Mouse (Mus musculus): ENCODE results near the gene Dis3.
A peak's percentile ranks its signal among the peaks of the same experiment; 100 is the strongest.
"Not testable (repeated sequence)": the region's sequence is repeated elsewhere in the genome, so short reads cannot be mapped to it uniquely, and the experiment has no call there.

Dis3 gene

GRCm38 (mm10) chr14:99060616-99061015 is 39.0 kb downstream of the Dis3 start:
- no peak for DNase-seq (ENCODE audit: low spot score)

GRCm38 (mm10) chr14:99058959-99059586 is 40.5 kb downstream of the Dis3 start:
- DNase-seq (ENCODE audit: low spot score): no peak

- peak; percentile 11 for DNase-seq (ENCODE audit: low spot score)
These were observed 52.8 kb downstream of the Dis3 start for GRCm38 (mm10) chr14:99046782-99047181.

- peak; percentile 92 for DNase-seq (ENCODE audit: low spot score)
These were observed 53.4 kb downstream of the Dis3 start, which contains the start of the genes Mzt1 and Bora for GRCm38 (mm10) chr14:99046031-99046781. Gene Mzt1 (minus strand): TSS chr14:99046134. Gene Bora (plus strand): TSS chr14:99046222.

GRCm38 (mm10) chr14:99045378-99046030 is 54.1 kb downstream of the Dis3 start:
- DNase-seq (ENCODE audit: low spot score): peak; percentile 17

GRCm38 (mm10) chr14:99044718-99045117 is 54.9 kb downstream of the Dis3 start:
- DNase-seq (ENCODE audit: low spot score): no peak

GRCm38 (mm10) chr14:99044096-99044495 is 55.5 kb downstream of the Dis3 start:
- DNase-seq (ENCODE audit: low spot score): no peak

- no peak for DNase-seq (ENCODE audit: low spot score)
These were observed 56.1 kb downstream of the Dis3 start for GRCm38 (mm10) chr14:99043499-99043898.

GRCm38 (mm10) chr14:99041416-99041815 is 58.2 kb downstream of the Dis3 start:
- no peak for DNase-seq (ENCODE audit: low spot score)

- DNase-seq (ENCODE audit: low spot score): not testable (repeated sequence)
These were observed 60.3 kb downstream of the Dis3 start for GRCm38 (mm10) chr14:99039308-99039707.

GRCm38 (mm10) chr14:99037703-99038102 is 61.9 kb downstream of the Dis3 start:
- DNase-seq (ENCODE audit: low spot score): no peak

GRCm38 (mm10) chr14:99036039-99036438 is 63.5 kb downstream of the Dis3 start:
- DNase-seq (ENCODE audit: low spot score): no peak

- not testable (repeated sequence) for DNase-seq (ENCODE audit: low spot score)
These were observed 64.7 kb downstream of the Dis3 start for GRCm38 (mm10) chr14:99034851-99035250.

- DNase-seq (ENCODE audit: low spot score): no peak
These were observed 67.0 kb downstream of the Dis3 start for GRCm38 (mm10) chr14:99032596-99032995.

GRCm38 (mm10) chr14:99031337-99031873 is 68.2 kb downstream of the Dis3 start:
- no peak for DNase-seq (ENCODE audit: low spot score)

- no peak for DNase-seq (ENCODE audit: low spot score)
These were observed 69.6 kb downstream of the Dis3 start for GRCm38 (mm10) chr14:99029987-99030386.

Measured in urinary bladder, postnatal 14 days (tissue).